Mouse (Mus musculus) kidney, adult 2 months (tissue): ENCODE data around the gene Mogat2. TPM values are rescaled to one million over a fixed set of nuclear protein-coding genes. Genes with fewer than 3 reads are reported as not detected.

ENCODE experiments used
- DNase-seq: peaks from one replicate; pipeline ENCODE4 v3.0.0; 2021
- H3K27ac ChIP-seq: fragments of 200-500 bp; 2 replicates; pipeline ENCODE4 v1.5.1; 2012; ENCODE audit warnings: low read depth, low read length, control low read depth, inconsistent platforms; ENCODE audit not compliant: insufficient read depth
- H3K27me3 ChIP-seq: fragments of 200-500 bp; replicated peaks from 2 replicates; pipeline ENCODE4 v1.6.1; 2012; ENCODE audit warnings: mild to moderate bottlenecking, moderate library complexity, low read length, inconsistent platforms; ENCODE audit not compliant: control insufficient read depth, insufficient read depth
- H3K36me3 ChIP-seq: fragments of 200-500 bp; 2 replicates; pipeline ENCODE4 v1.6.1; 2012; ENCODE audit warnings: mild to moderate bottlenecking, moderate library complexity, low read length, inconsistent platforms; ENCODE audit not compliant: control insufficient read depth, insufficient read depth
- H3K4me1 ChIP-seq: fragments of 200-500 bp; 2 replicates; pipeline ENCODE4 v1.6.1; 2011; ENCODE audit warnings: low read length; ENCODE audit not compliant: control insufficient read depth, insufficient read depth
- H3K4me3 ChIP-seq: fragments of 200-500 bp; 2 replicates; pipeline ENCODE4 v1.5.1; 2011; ENCODE audit warnings: mild to moderate bottlenecking, low read depth, low read length, control low read depth; ENCODE audit not compliant: insufficient read depth
- CTCF ChIP-seq: fragments of 200-500 bp; conservative IDR thresholded peaks from 2 replicates; pipeline ENCODE4 v1.5.1; 2011; ENCODE audit warnings: low read depth, mild to moderate bottlenecking, control low read depth, low read length, moderate library complexity, mixed read lengths; ENCODE audit not compliant: insufficient read depth, insufficient read length
- POLR2A ChIP-seq: fragments of 200-500 bp; IDR thresholded peaks from one replicate; pipeline ENCODE4 v1.6.1; 2011; ENCODE audit warnings: low read depth, low read length, control low read depth
- WGBS: fragments of 180-500 bp; shearing (Covaris S2); methylation state at CpG from one replicate; pipeline ENCODE4 v1.1.7; 2018; 5-methylcytosine and 5-hydroxymethylcytosine counted together
- polyA plus RNA-seq: library from polyadenylated mRNA; depleted of rRNA; stranded (reverse); fragments of >200 nt; gene quantifications from 2 replicates; pipeline ENCODE4 v1.2.3, GENCODE M21; 2012

The Mogat2 gene
- polyA plus RNA-seq, 1 experiment = 29.6 TPM

- no peaks in the 10 kb centered on the region for H3K36me3 ChIP-seq
- H3K4me1 ChIP-seq = peaks cover 11% of the 10 kb centered on the region; the same call in 1 of the 2 replicates
- no peaks in the 10 kb centered on the region for H3K27me3 ChIP-seq
- DNase-seq = peak; percentile 14
- TF ChIP-seq POLR2A (no peak), CTCF (no peak; the same call in 1 of the 2 replicates)
- WGBS = 76% methylated on average over 4 of the region's 4 CpGs
- no peak overlapping the region for H3K27ac ChIP-seq
- H3K4me3 ChIP-seq = no peak overlapping the region
Measured at GRCm38 (mm10) chr7:99227267-99227666, 11.2 kb downstream of the Mogat2 start.

GRCm38 (mm10) chr7:99226662-99227061 lies 11.8 kb downstream of the Mogat2 start:
- peaks cover 11% of the 10 kb centered on the region; the same call in 1 of the 2 replicates for H3K4me1 ChIP-seq
- WGBS = 73% methylated on average over 10 of the region's 10 CpGs
- no peak overlapping the region for H3K4me3 ChIP-seq
- H3K27me3 ChIP-seq = no peaks in the 10 kb centered on the region
- H3K36me3 ChIP-seq = no peaks in the 10 kb centered on the region
- TF ChIP-seq CTCF (no peak), POLR2A (no peak)
- no peak for DNase-seq
- H3K27ac ChIP-seq = no peak overlapping the region

- Histone ChIP-seq H3K4me1 (peaks cover 11% of the 10 kb centered on the region; the same call in 1 of the 2 replicates), H3K27me3 (no peaks in the 10 kb centered on the region), H3K36me3 (no peaks in the 10 kb centered on the region), H3K27ac (peak overlapping the region; percentile 81), H3K4me3 (no peak overlapping the region)
- 66% methylated on average over 6 of the region's 6 CpGs for WGBS
- peak; percentile 74 for DNase-seq
- TF ChIP-seq CTCF = no peak
- TF ChIP-seq POLR2A = no peak
Measured at GRCm38 (mm10) chr7:99225421-99225820, 13.0 kb downstream of the Mogat2 start.

- Histone ChIP-seq H3K36me3 (no peaks in the 10 kb centered on the region), H3K27me3 (no peaks in the 10 kb centered on the region), H3K27ac (peak overlapping the region; percentile 97), H3K4me1 (peaks cover 11% of the 10 kb centered on the region; the same call in 1 of the 2 replicates), H3K4me3 (no peak overlapping the region)
- 21% methylated on average over 1 of the region's 1 CpGs for WGBS
- peak; percentile 95 for DNase-seq
- TF ChIP-seq CTCF (0 out of 2 replicates have a peak, but pooled peaks have one; percentile 17), POLR2A (no peak)
Measured at GRCm38 (mm10) chr7:99224648-99225190, 13.7 kb downstream of the Mogat2 start.

- H3K27me3 ChIP-seq = no peaks in the 10 kb centered on the region
- DNase-seq = peak; percentile 52
- H3K4me1 ChIP-seq = peaks cover 11% of the 10 kb centered on the region; the same call in 1 of the 2 replicates
- no peaks in the 10 kb centered on the region for H3K36me3 ChIP-seq
- TF ChIP-seq CTCF = peak; percentile 49
- no peak for TF ChIP-seq POLR2A
- peak overlapping the region; percentile 97 for H3K27ac ChIP-seq
- WGBS = 54% methylated on average over 7 of the region's 7 CpGs
- H3K4me3 ChIP-seq = no peak overlapping the region
Measured at GRCm38 (mm10) chr7:99224225-99224624, 14.2 kb downstream of the Mogat2 start.

GRCm38 (mm10) chr7:99217338-99218074 lies 20.9 kb downstream of the Mogat2 start:
- 73% methylated on average over 3 of the region's 3 CpGs for WGBS
- no peak overlapping the region for H3K27ac ChIP-seq
- peaks cover 11% of the 10 kb centered on the region; the same call in 1 of the 2 replicates for H3K4me1 ChIP-seq
- TF ChIP-seq CTCF = no peak
- no peak for TF ChIP-seq POLR2A
- H3K4me3 ChIP-seq = no peak overlapping the region
- DNase-seq = peak; percentile 33
- no peaks in the 10 kb centered on the region for H3K36me3 ChIP-seq
- no peaks in the 10 kb centered on the region for H3K27me3 ChIP-seq

GRCm38 (mm10) chr7:99215347-99215855 lies 23.0 kb downstream of the Mogat2 start:
- Histone ChIP-seq H3K4me1 (peaks cover 11% of the 10 kb centered on the region; the same call in 1 of the 2 replicates), H3K36me3 (no peaks in the 10 kb centered on the region), H3K27me3 (no peaks in the 10 kb centered on the region), H3K4me3 (no peak overlapping the region), H3K27ac (peak overlapping the region; percentile 47; the same call in 1 of the 2 replicates)
- WGBS = 38% methylated on average over 8 of the region's 8 CpGs
- TF ChIP-seq CTCF (no peak), POLR2A (no peak)
- DNase-seq = peak; percentile 82
